Mouse (Mus musculus): ENCODE data around the gene Brms1. TPM values are rescaled to one million over a fixed set of nuclear protein-coding genes. Genes with fewer than 3 reads are reported as not detected.

The Brms1 gene
- polyA plus RNA-seq, 1 experiment from 2014 or later, result 35.1 TPM

- no peak for DNase-seq
- H3K4me3 ChIP-seq (replicated peaks), result peak overlapping the region; percentile 75
- no peaks in the 10 kb centered on the region for H3K27me3 ChIP-seq
- peaks cover 9% of the 10 kb centered on the region; the same call in 1 of the 2 replicates for H3K36me3 ChIP-seq
- peak overlapping the region; percentile 95 for H3K4me2 ChIP-seq
- H3K9ac ChIP-seq, result peak overlapping the region; percentile 80
- no peaks in the 10 kb centered on the region for H3K9me3 ChIP-seq (replicated peaks)
- peaks cover 45% of the 10 kb centered on the region for H3K4me1 ChIP-seq (replicated peaks)
- 25% methylated on average over 41 of the region's 41 CpGs for WGBS (ENCODE audit: insufficient replicate concordance)
- ATAC-seq (ENCODE audit: low read depth), result no peak
- H3K27ac ChIP-seq, result no peak overlapping the region; the same call in 1 of the 2 replicates
Observed at GRCm38 (mm10) chr19:5039301-5040114, 1.6 kb upstream of the Brms1 start.

DNA sequence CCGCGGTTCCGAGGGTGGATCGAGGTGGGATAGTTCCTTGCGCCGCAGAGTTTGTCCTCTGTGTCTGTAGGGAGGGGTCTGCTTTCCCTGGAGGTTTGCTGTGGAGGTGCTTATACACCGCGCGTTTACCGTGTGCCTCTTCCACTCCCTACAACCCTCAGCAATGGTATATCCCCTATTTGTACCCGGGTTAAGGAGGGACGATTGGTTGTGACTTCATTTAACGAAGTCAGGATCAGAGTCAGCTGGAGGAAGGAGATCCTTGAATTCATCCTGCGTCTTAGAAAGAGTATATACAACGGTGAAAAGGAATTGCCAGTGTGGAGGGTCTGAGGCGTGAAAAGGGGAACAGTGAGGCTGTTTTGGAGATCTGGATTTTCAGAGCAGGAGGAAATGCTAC lies 434 bp downstream of the Brms1 start:
- ATAC-seq (ENCODE audit: low read depth) (no peak; the same call in 1 of the 2 replicates), DNase-seq (no peak)
- H3K36me3 ChIP-seq, result peaks cover 24% of the 10 kb centered on the region
- peak overlapping the region; percentile 75 for H3K4me3 ChIP-seq (replicated peaks)
- no peaks in the 10 kb centered on the region for H3K9me3 ChIP-seq (replicated peaks)
- peak overlapping the region; percentile 75 for H3K9ac ChIP-seq
- peak overlapping the region; percentile 82 for H3K27ac ChIP-seq
- no peaks in the 10 kb centered on the region for H3K27me3 ChIP-seq
- H3K4me1 ChIP-seq (replicated peaks), result peaks cover 45% of the 10 kb centered on the region
- peak overlapping the region; percentile 95 for H3K4me2 ChIP-seq
- under 1% methylated on average over 16 of the region's 16 CpGs for WGBS (ENCODE audit: insufficient replicate concordance)

GRCm38 (mm10) chr19:5045531-5045930 lies 4.4 kb downstream of the Brms1 start:
- Histone ChIP-seq H3K27me3 (peaks cover 3% of the 10 kb centered on the region; the same call in 1 of the 2 replicates), H3K9me3 (replicated peaks) (no peaks in the 10 kb centered on the region), H3K27ac (no peak overlapping the region), H3K36me3 (peaks cover 54% of the 10 kb centered on the region), H3K4me1 (replicated peaks) (peaks cover 22% of the 10 kb centered on the region), H3K4me3 (replicated peaks) (no peak overlapping the region), H3K4me2 (no peak overlapping the region), H3K9ac (no peak overlapping the region)
- ATAC-seq (ENCODE audit: low read depth), result no peak
- WGBS (ENCODE audit: insufficient replicate concordance), result 68% methylated on average over 4 of the region's 4 CpGs
- DNase-seq, result no peak

DNA sequence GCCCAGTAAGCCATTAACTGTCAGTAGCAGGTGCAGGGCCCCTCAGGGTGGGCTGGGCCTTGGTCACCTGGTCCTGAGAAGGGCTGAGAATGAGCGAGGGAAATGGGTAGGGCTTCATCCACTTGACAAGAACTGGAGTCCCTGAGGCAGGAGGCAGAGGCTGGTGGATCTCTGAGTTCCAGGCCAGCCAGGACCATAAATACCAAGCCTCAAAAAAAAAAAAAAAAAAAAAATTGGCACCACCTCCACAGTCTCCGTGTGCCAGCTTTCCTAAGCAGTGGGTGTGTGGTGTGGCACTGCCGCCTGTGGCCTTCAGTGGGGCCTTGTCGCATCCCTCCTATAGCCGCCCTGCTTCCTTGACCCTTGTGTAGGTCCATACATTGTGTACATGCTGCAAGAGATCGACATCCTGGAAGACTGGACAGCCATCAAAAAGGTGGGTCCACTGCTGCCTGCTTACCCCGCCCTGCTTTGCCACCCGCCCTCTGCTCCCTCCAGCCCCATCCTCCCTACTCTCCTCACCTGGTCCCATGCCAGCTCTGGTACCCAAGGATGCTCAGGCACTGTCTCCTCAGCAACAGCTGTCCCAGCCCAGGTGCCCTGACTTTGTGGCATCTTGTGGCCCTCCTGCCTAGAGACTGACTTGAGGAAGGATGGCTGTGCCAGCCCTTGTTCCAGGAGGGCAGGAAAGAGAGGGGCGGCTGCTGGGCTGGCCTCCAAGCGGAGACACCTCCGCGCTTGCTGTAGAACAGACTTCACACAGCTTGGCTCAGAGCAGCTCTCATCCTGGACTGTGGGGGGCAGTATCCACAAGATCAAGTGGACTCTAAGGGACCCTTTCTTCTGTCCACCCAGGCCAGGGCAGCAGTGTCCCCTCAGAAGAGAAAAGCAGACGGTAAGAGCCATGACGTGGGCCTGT lies 7.2 kb downstream of the Brms1 start:
- no peak overlapping the region for H3K4me2 ChIP-seq
- 77% methylated on average over 14 of the region's 14 CpGs for whole genome bisulfite sequencing (ENCODE audit: insufficient replicate concordance)
- H3K9ac ChIP-seq, result no peak overlapping the region
- H3K9me3 ChIP-seq (replicated peaks), result no peaks in the 10 kb centered on the region
- no peak overlapping the region for H3K4me3 ChIP-seq (replicated peaks)
- H3K27me3 ChIP-seq, result peaks cover 31% of the 10 kb centered on the region
- peaks cover 50% of the 10 kb centered on the region for H3K36me3 ChIP-seq
- no peak for ATAC-seq (ENCODE audit: low read depth)
- no peak for DNase-seq
- H3K27ac ChIP-seq, result no peak overlapping the region
- H3K4me1 ChIP-seq (replicated peaks), result peaks cover 9% of the 10 kb centered on the region

DNA sequence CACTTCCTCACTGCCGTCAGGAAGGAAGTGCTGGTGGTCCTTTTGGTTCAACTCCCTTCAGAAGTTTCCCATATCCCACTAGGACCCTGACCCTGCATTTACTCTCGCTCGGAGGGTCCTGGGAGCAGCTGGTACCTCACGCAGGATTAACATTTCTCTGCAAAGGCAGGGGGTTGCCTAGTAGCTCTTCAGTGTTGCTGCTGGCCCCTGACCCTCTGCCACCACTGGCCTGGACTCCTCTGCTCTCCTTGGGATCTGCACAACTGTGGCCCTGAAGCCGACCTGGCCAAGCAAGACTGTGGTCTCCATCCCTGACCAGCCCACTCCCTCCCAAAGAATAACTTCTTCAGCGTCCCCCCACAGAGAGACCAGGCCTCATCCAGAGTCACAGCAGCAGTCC lies 8.2 kb downstream of the Brms1 start:
- WGBS (ENCODE audit: insufficient replicate concordance), result 69% methylated on average over 6 of the region's 6 CpGs
- no peak overlapping the region for H3K27ac ChIP-seq

GRCm38 (mm10) chr19:5050047-5050905 lies 9.1 kb downstream of the Brms1 start, which contains the start of gene Rin1:
Gene Rin1 (plus strand): TSS chr19:5050481.
- H3K9ac ChIP-seq, result no peak within 1 kb of the TSS
- 23% methylated on average over 14 of the region's 14 CpGs for WGBS (ENCODE audit: insufficient replicate concordance)
- H3K9me3 ChIP-seq (replicated peaks), result no peaks in the 10 kb centered on the region
- DNase-seq (no peak), ATAC-seq (ENCODE audit: low read depth) (peak; percentile 25; the same call in 1 of the 2 replicates)
- H3K4me1 ChIP-seq (replicated peaks), result peaks cover 9% of the 10 kb centered on the region
- peak within 1 kb of the TSS; percentile 27; the same call in 1 of the 2 replicates for H3K4me2 ChIP-seq
- H3K4me3 ChIP-seq (replicated peaks), result peak within 1 kb of the TSS; percentile 20
- H3K27ac ChIP-seq, result no peak within 1 kb of the TSS
- peaks cover 41% of the 10 kb centered on the region for H3K36me3 ChIP-seq
- H3K27me3 ChIP-seq, result peaks cover 49% of the 10 kb centered on the region

More for the DNA sequence above, 8.2 kb downstream of the Brms1 start:
- Histone ChIP-seq H3K9ac (no peak overlapping the region), H3K27me3 (peaks cover 41% of the 10 kb centered on the region), H3K4me3 (replicated peaks) (no peak overlapping the region), H3K4me1 (replicated peaks) (peaks cover 9% of the 10 kb centered on the region), H3K4me2 (no peak overlapping the region), H3K9me3 (replicated peaks) (no peaks in the 10 kb centered on the region), H3K36me3 (peaks cover 45% of the 10 kb centered on the region)
- no peak for ATAC-seq (ENCODE audit: low read depth)
- no peak for DNase-seq

DNA sequence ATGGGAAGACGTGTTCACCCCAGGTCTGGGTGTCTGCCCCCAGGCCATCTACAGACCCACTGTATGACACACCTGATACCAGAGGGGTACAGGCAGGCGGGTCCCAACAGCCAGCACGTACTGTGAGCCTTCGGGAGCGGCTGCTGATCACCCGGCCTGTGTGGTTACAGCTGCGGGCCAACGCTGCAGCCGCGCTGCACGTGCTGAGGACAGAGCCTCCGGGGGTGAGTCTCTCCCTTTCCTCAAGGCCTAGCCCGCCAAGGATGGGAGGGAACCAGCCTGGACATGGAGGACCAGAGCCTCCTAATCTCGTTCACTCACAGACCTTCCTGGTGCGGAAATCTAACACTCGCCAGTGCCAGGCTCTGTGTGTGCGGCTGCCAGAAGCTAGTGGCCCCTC lies 9.9 kb downstream of the Brms1 start:
- no peaks in the 10 kb centered on the region for H3K9me3 ChIP-seq (replicated peaks)
- H3K4me3 ChIP-seq (replicated peaks), result peak overlapping the region; percentile 20
- no peak for ATAC-seq (ENCODE audit: low read depth)
- H3K4me2 ChIP-seq, result peak overlapping the region; percentile 27; the same call in 1 of the 2 replicates
- H3K9ac ChIP-seq, result no peak overlapping the region
- DNase-seq, result no peak
- peaks cover 53% of the 10 kb centered on the region for H3K27me3 ChIP-seq
- peaks cover 36% of the 10 kb centered on the region for H3K36me3 ChIP-seq
- peaks cover 9% of the 10 kb centered on the region for H3K4me1 ChIP-seq (replicated peaks)
- no peak overlapping the region for H3K27ac ChIP-seq
- WGBS (ENCODE audit: insufficient replicate concordance), result 13% methylated on average over 17 of the region's 17 CpGs

- ATAC-seq (ENCODE audit: low read depth) (no peak), DNase-seq (no peak)
- Histone ChIP-seq H3K27me3 (peaks cover 53% of the 10 kb centered on the region), H3K9ac (no peak overlapping the region), H3K4me1 (replicated peaks) (peaks cover 12% of the 10 kb centered on the region), H3K36me3 (peaks cover 31% of the 10 kb centered on the region), H3K4me3 (replicated peaks) (no peak overlapping the region), H3K9me3 (replicated peaks) (no peaks in the 10 kb centered on the region), H3K27ac (no peak overlapping the region), H3K4me2 (peak overlapping the region; percentile 27; the same call in 1 of the 2 replicates)
- 54% methylated on average over 3 of the region's 3 CpGs for WGBS (ENCODE audit: insufficient replicate concordance)
Observed at GRCm38 (mm10) chr19:5051515-5051914, 10.4 kb downstream of the Brms1 start.

GRCm38 (mm10) chr19:5052166-5052822 lies 11.1 kb downstream of the Brms1 start:
- no peak overlapping the region for H3K27ac ChIP-seq
- H3K36me3 ChIP-seq, result peaks cover 23% of the 10 kb centered on the region
- no peak overlapping the region for H3K4me2 ChIP-seq
- ATAC-seq (ENCODE audit: low read depth) (no peak), DNase-seq (no peak)
- H3K9me3 ChIP-seq (replicated peaks), result no peaks in the 10 kb centered on the region
- no peak overlapping the region for H3K4me3 ChIP-seq (replicated peaks)
- H3K27me3 ChIP-seq, result peaks cover 53% of the 10 kb centered on the region
- no peak overlapping the region for H3K9ac ChIP-seq
- H3K4me1 ChIP-seq (replicated peaks), result peaks cover 18% of the 10 kb centered on the region
- WGBS (ENCODE audit: insufficient replicate concordance), result 38% methylated on average over 25 of the region's 25 CpGs

- Histone ChIP-seq H3K36me3 (peaks cover 18% of the 10 kb centered on the region), H3K4me3 (replicated peaks) (no peak overlapping the region), H3K4me1 (replicated peaks) (peaks cover 23% of the 10 kb centered on the region), H3K9me3 (replicated peaks) (no peaks in the 10 kb centered on the region), H3K27ac (no peak overlapping the region), H3K27me3 (peaks cover 53% of the 10 kb centered on the region), H3K9ac (no peak overlapping the region), H3K4me2 (no peak overlapping the region)
- ATAC-seq (ENCODE audit: low read depth) (no peak), DNase-seq (no peak)
- WGBS (ENCODE audit: insufficient replicate concordance), result 71% methylated on average over 17 of the region's 17 CpGs
Observed at GRCm38 (mm10) chr19:5052853-5053252, 11.7 kb downstream of the Brms1 start.
